Mouse (Mus musculus) myocyte (in vitro differentiated cells): Measurements from ENCODE around the gene Itpk1.

Experiments used
- MAX ChIP-seq: IDR thresholded peaks from one replicate; pipeline ENCODE4 v1.6.1; 2011; ENCODE audit warnings: low read depth, mild to moderate bottlenecking, control low read depth
- POLR2A ChIP-seq: IDR thresholded peaks from one replicate; pipeline ENCODE4 v1.6.1; 2011; ENCODE audit warnings: low read depth, mild to moderate bottlenecking, control low read depth, moderate library complexity; ENCODE audit not compliant: insufficient read length

DNA sequence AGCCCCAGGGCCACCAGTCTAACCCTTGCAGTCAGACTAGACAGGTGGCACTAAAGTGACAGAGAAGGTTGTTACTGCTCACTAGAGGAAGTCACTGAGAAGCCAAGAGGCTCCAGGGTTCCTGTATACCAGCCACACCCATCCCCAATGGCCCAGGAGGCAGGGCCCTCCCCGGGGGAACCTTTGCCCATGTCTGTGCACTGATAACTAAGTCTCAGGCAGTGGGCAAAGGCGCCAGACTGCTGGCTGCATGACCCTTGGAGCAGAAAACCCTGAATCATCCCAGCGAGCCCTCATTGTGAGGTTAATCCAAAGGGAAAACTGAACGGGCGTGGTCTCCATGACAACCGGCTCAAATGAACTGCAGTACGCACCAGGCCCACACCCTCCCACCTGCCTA is 84.8 kb downstream of the Itpk1 start:
- no peak for TF ChIP-seq MAX
- no peak for TF ChIP-seq POLR2A
